Mouse (Mus musculus): Measurements from ENCODE around the gene Nhlh1. TPM values are rescaled to one million over a fixed set of nuclear protein-coding genes. Genes with fewer than 3 reads are reported as not detected.

Gene Nhlh1
- polyA plus RNA-seq, 1 experiment from 2014 or later, result not detected

- WGBS, result 8% methylated on average over 10 of the region's 10 CpGs
- H3K36me3 ChIP-seq, result no peaks in the 10 kb centered on the region
- peaks cover 24% of the 10 kb centered on the region for H3K4me1 ChIP-seq (replicated peaks)
- H3K27ac ChIP-seq (ENCODE audit: poor library complexity, severe bottlenecking), result no peak overlapping the region
- peaks cover 66% of the 10 kb centered on the region for H3K27me3 ChIP-seq (replicated peaks)
- H3K9ac ChIP-seq, result 0 out of 2 replicates have a peak overlapping the region, but pooled peaks have one; percentile 70
- peak overlapping the region; percentile 49; the same call in 1 of the 2 replicates for H3K4me3 ChIP-seq
- ATAC-seq (ENCODE audit: insufficient number of reproducible peaks, low FRiP score), result no peak
- no peaks in the 10 kb centered on the region for H3K9me3 ChIP-seq (replicated peaks)
- peak overlapping the region; percentile 84 for H3K4me2 ChIP-seq
These were observed 4.5 kb downstream of the Nhlh1 start for GRCm38 (mm10) chr1:172052766-172053279.

GRCm38 (mm10) chr1:172049131-172049782 lies 8.1 kb downstream of the Nhlh1 start:
- Histone ChIP-seq H3K27ac (ENCODE audit: poor library complexity, severe bottlenecking) (no peak overlapping the region), H3K9ac (0 out of 2 replicates have a peak overlapping the region, but pooled peaks have one; percentile 22), H3K4me3 (no peak overlapping the region), H3K27me3 (replicated peaks) (peaks cover 42% of the 10 kb centered on the region), H3K36me3 (no peaks in the 10 kb centered on the region), H3K4me1 (replicated peaks) (peaks cover 25% of the 10 kb centered on the region), H3K9me3 (replicated peaks) (no peaks in the 10 kb centered on the region), H3K4me2 (peak overlapping the region; percentile 36)
- 24% methylated on average over 13 of the region's 13 CpGs for whole genome bisulfite sequencing
- ATAC-seq (ENCODE audit: insufficient number of reproducible peaks, low FRiP score), result no peak

DNA sequence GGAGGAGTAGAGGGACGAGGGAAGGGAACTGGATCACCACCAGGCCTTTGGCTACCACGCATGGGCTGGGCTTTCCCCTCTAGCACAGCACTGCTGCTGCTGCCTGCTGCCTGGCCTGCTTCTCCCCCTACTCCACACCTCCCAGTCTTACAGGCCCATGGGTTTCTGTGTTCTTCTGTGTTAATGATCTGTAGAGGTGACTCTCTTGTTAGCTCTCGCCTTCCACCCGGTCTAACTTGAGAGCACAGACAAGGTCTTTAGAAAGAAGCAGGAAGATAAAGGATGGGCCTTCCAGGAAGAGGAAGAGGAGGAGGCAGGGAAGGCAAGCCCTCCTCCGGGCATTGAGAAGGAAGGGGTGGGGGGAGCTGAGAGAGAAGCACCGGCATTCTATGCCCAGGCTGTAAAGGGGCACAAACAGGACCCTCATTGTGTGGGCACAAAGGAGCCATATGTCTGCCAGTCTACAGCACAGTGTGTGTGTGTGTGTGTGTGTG lies 9.1 kb downstream of the Nhlh1 start:
- no peak overlapping the region for H3K27ac ChIP-seq (ENCODE audit: poor library complexity, severe bottlenecking)
- peaks cover 18% of the 10 kb centered on the region for H3K4me1 ChIP-seq (replicated peaks)
- H3K9me3 ChIP-seq (replicated peaks), result no peaks in the 10 kb centered on the region
- H3K9ac ChIP-seq, result peak overlapping the region; percentile 9; the same call in 1 of the 2 replicates
- WGBS, result 33% methylated on average over 6 of the region's 6 CpGs
- peaks cover 32% of the 10 kb centered on the region for H3K27me3 ChIP-seq (replicated peaks)
- no peaks in the 10 kb centered on the region for H3K36me3 ChIP-seq
- peak; percentile 43; the same call in 1 of the 2 replicates for ATAC-seq (ENCODE audit: insufficient number of reproducible peaks, low FRiP score)
- peak overlapping the region; percentile 16 for H3K4me3 ChIP-seq
- H3K4me2 ChIP-seq, result peak overlapping the region; percentile 44

DNA sequence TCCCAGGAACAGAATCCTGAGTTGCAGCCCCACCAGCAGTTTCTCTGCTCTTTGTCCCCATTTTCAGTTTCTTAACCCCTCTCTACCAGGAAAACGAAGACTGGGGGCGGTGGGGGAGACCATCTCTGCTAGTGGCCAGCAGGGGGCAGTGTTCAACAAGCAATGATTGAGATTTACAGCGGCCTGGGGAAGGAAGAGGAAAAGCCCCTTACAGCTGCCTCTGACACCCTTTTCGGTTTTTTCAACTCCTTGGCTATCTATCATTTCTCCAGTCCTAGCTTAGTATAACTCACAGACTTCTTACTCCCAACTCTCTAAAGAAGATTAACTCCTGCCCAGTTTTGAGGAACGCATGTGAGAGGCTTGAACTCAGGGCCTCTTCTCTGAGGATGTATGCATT lies 10.4 kb downstream of the Nhlh1 start:
- H3K9ac ChIP-seq, result no peak overlapping the region
- no peaks in the 10 kb centered on the region for H3K36me3 ChIP-seq
- no peak overlapping the region for H3K4me3 ChIP-seq
- 18% methylated on average over 5 of the region's 5 CpGs for WGBS
- H3K4me1 ChIP-seq (replicated peaks), result peaks cover 12% of the 10 kb centered on the region; the same call in 1 of the 2 replicates
- ATAC-seq (ENCODE audit: insufficient number of reproducible peaks, low FRiP score), result peak; percentile 58; the same call in 1 of the 2 replicates
- H3K27me3 ChIP-seq (replicated peaks), result peaks cover 19% of the 10 kb centered on the region
- no peak overlapping the region for H3K27ac ChIP-seq (ENCODE audit: poor library complexity, severe bottlenecking)
- no peak overlapping the region for H3K4me2 ChIP-seq
- no peaks in the 10 kb centered on the region for H3K9me3 ChIP-seq (replicated peaks)

DNA sequence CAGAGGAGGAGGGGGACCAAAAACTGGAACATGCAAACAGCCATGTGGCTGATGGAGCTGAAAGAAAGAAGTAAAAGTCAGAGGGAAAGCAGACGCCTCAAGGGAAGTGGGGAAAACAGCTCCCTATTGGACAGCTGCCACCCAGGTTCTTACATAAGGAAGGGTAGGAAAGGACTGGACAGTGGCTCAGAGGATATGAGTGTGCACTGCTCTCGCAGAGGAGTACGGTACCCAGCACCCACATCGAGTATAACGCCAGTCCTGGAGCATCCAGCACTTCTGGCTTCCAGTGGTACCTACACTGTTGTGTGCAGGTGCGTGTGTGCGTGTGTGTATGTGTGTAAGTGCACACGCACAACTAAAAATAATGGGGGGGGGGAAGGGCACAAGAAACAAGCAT lies 11.0 kb downstream of the Nhlh1 start:
- WGBS, result 64% methylated on average over 8 of the region's 8 CpGs
- H3K27me3 ChIP-seq (replicated peaks), result peaks cover 14% of the 10 kb centered on the region
- H3K4me1 ChIP-seq (replicated peaks), result peaks cover 12% of the 10 kb centered on the region; the same call in 1 of the 2 replicates
- H3K9ac ChIP-seq, result no peak overlapping the region
- ATAC-seq (ENCODE audit: insufficient number of reproducible peaks, low FRiP score), result no peak
- H3K36me3 ChIP-seq, result no peaks in the 10 kb centered on the region
- H3K4me2 ChIP-seq, result no peak overlapping the region
- no peak overlapping the region for H3K27ac ChIP-seq (ENCODE audit: poor library complexity, severe bottlenecking)
- no peaks in the 10 kb centered on the region for H3K9me3 ChIP-seq (replicated peaks)
- H3K4me3 ChIP-seq, result no peak overlapping the region

DNA sequence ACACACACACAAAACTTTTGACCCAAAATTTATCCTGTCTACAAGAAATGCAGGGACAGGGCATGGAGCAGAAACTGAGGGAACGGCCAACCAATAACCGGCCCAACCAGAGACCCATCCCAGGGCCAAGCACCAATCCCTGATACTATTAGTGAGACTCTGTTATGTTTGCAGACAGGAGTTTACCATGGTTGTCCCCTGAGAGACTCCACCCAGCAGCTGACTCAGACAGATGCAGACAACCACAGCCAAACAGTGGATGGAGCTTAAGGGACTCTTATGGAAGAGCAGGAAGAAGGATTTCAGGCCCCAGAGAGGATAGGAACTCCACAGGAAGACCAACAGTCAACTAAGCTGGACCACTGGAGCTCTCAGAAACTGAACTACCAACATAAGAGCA lies 27.5 kb downstream of the Nhlh1 start:
- Histone ChIP-seq H3K27me3 (replicated peaks) (no peaks in the 10 kb centered on the region), H3K36me3 (no peaks in the 10 kb centered on the region), H3K27ac (ENCODE audit: poor library complexity, severe bottlenecking) (no peak overlapping the region), H3K4me3 (no peak overlapping the region), H3K9me3 (replicated peaks) (no peaks in the 10 kb centered on the region), H3K4me2 (no peak overlapping the region), H3K9ac (no peak overlapping the region), H3K4me1 (replicated peaks) (peaks cover 25% of the 10 kb centered on the region)
- 71% methylated on average over 2 of the region's 2 CpGs for WGBS
- ATAC-seq (ENCODE audit: insufficient number of reproducible peaks, low FRiP score), result no peak

GRCm38 (mm10) chr1:172028394-172029275 lies 28.7 kb downstream of the Nhlh1 start, which contains the start of gene Vangl2:
Gene Vangl2 (minus strand): TSS chr1:172028444.
- Histone ChIP-seq H3K9me3 (replicated peaks) (no peaks in the 10 kb centered on the region), H3K4me1 (replicated peaks) (peaks cover 35% of the 10 kb centered on the region)
- WGBS, result 64% methylated on average over 21 of the region's 21 CpGs

DNA sequence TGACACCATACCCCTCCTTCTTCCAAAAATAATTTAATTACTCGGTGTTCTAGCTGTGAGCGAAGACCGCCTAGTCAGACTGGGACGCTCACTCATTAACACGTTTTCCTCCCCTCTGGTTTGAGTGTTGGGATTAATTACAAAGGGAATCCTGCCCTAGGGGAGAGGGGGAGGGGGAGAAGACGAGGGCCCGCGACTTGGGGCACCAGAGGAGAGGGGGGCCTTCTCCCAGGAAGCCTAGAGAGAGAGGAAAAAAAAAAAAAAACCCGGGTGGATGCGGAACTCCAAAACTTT lies 29.6 kb downstream of the Nhlh1 start:
- Histone ChIP-seq H3K36me3 (no peaks in the 10 kb centered on the region), H3K4me2 (peak overlapping the region; percentile 89), H3K9me3 (replicated peaks) (no peaks in the 10 kb centered on the region), H3K9ac (peak overlapping the region; percentile 96), H3K4me1 (replicated peaks) (peaks cover 35% of the 10 kb centered on the region), H3K27ac (ENCODE audit: poor library complexity, severe bottlenecking) (no peak overlapping the region), H3K4me3 (peak overlapping the region; percentile 95), H3K27me3 (replicated peaks) (no peaks in the 10 kb centered on the region)
- 21% methylated on average over 10 of the region's 10 CpGs for WGBS
- ATAC-seq (ENCODE audit: insufficient number of reproducible peaks, low FRiP score), result no peak; the same call in none of the 2 replicates

More at GRCm38 (mm10) chr1:172028394-172029275, 28.7 kb downstream of the Nhlh1 start, which contains the start of gene Vangl2:
- Histone ChIP-seq H3K9ac (peak within 1 kb of the TSS; percentile 96), H3K4me2 (peak within 1 kb of the TSS; percentile 89), H3K36me3 (no peaks in the 10 kb centered on the region), H3K27ac (ENCODE audit: poor library complexity, severe bottlenecking) (peak within 1 kb of the TSS; percentile 2; the same call in 1 of the 2 replicates), H3K27me3 (replicated peaks) (no peaks in the 10 kb centered on the region), H3K4me3 (peak within 1 kb of the TSS; percentile 95)
- no peak for ATAC-seq (ENCODE audit: insufficient number of reproducible peaks, low FRiP score)

GRCm38 (mm10) chr1:172027010-172027808 lies 30.2 kb downstream of the Nhlh1 start:
- H3K27ac ChIP-seq (ENCODE audit: poor library complexity, severe bottlenecking), result peak overlapping the region; percentile 79
- under 1% methylated on average over 50 of the region's 54 CpGs for WGBS
- ATAC-seq (ENCODE audit: insufficient number of reproducible peaks, low FRiP score), result peak; percentile 90
- no peaks in the 10 kb centered on the region for H3K27me3 ChIP-seq (replicated peaks)
- peak overlapping the region; percentile 89 for H3K4me2 ChIP-seq
- H3K4me1 ChIP-seq (replicated peaks), result peaks cover 35% of the 10 kb centered on the region
- peaks cover 3% of the 10 kb centered on the region; the same call in 1 of the 2 replicates for H3K36me3 ChIP-seq
- H3K9me3 ChIP-seq (replicated peaks), result no peaks in the 10 kb centered on the region
- peak overlapping the region; percentile 96 for H3K9ac ChIP-seq
- peak overlapping the region; percentile 95 for H3K4me3 ChIP-seq

DNA sequence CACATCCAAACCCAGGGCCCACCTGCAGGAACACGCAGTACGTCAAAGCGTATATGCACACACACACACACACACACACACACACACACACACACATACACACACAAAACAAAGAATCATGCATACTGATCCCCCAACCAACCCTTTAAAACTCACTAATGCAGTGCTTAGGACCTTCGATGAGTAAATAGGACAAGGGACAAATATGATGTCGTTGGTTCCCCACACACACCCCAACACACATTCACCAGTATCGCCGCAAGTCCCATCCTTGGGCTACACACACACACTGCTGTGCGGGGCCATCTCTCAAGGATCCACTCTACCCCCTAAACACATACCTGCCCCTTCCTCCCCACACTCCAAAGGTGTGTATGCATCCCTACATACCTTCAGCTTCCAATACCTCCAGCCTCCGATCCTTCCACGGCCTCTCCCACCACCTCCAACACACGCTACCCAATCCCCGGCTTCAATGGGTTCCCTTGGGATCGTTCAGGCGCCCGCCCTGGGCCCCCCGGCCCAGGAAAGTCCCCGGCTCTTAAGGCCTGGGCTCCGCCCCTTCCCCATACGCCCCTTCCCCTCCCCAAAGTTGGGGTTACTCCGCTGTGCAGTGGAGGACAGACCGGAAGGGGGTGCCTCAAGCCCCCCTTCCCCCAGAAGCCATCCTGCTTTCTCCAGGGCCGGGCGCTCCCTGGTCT lies 31.0 kb downstream of the Nhlh1 start:
- peak; percentile 66 for ATAC-seq (ENCODE audit: insufficient number of reproducible peaks, low FRiP score)
- H3K9me3 ChIP-seq (replicated peaks), result no peaks in the 10 kb centered on the region
- peak overlapping the region; percentile 95 for H3K4me3 ChIP-seq
- peak overlapping the region; percentile 89 for H3K4me2 ChIP-seq
- H3K4me1 ChIP-seq (replicated peaks), result peaks cover 35% of the 10 kb centered on the region
- H3K27me3 ChIP-seq (replicated peaks), result no peaks in the 10 kb centered on the region
- H3K27ac ChIP-seq (ENCODE audit: poor library complexity, severe bottlenecking), result peak overlapping the region; percentile 79
- peaks cover 6% of the 10 kb centered on the region; the same call in 1 of the 2 replicates for H3K36me3 ChIP-seq
- WGBS, result 5% methylated on average over 23 of the region's 23 CpGs
- peak overlapping the region; percentile 96 for H3K9ac ChIP-seq
